Mouse (Mus musculus) testis, adult 2 months (tissue): Measurements from ENCODE around the gene Rhob. TPM values are rescaled to one million over a fixed set of nuclear protein-coding genes. Genes with fewer than 3 reads are reported as not detected.

ENCODE experiments used
- H3K27ac ChIP-seq: fragments of 200-500 bp; 2 replicates; pipeline ENCODE4 v1.5.1; 2012; ENCODE audit warnings: low read depth, low read length; ENCODE audit not compliant: control insufficient read depth, insufficient read depth
- H3K27me3 ChIP-seq: fragments of 200-500 bp; 2 replicates; pipeline ENCODE4 v1.6.1; 2012; ENCODE audit warnings: mild to moderate bottlenecking, low read length, moderate library complexity; ENCODE audit not compliant: control insufficient read depth, insufficient read depth
- H3K36me3 ChIP-seq: fragments of 200-500 bp; 2 replicates; pipeline ENCODE4 v1.6.1; 2012; ENCODE audit warnings: mild to moderate bottlenecking, low read length; ENCODE audit not compliant: control insufficient read depth, insufficient read depth
- H3K4me1 ChIP-seq: fragments of 200-500 bp; 2 replicates; pipeline ENCODE4 v1.6.1; 2012; ENCODE audit warnings: low read length; ENCODE audit not compliant: control insufficient read depth, insufficient read depth
- H3K4me3 ChIP-seq: fragments of 200-500 bp; 2 replicates; pipeline ENCODE4 v1.5.1; 2012; ENCODE audit warnings: low read depth, mild to moderate bottlenecking, low read length, moderate library complexity, mixed read lengths; ENCODE audit not compliant: control insufficient read depth
- CTCF ChIP-seq: fragments of 200-500 bp; IDR thresholded peaks from 2 replicates; pipeline ENCODE4 v1.5.1; 2012; ENCODE audit warnings: low read depth, mild to moderate bottlenecking, inconsistent platforms, low read length, moderate library complexity; ENCODE audit not compliant: control insufficient read depth, insufficient read depth, insufficient replicate concordance
- POLR2A ChIP-seq: fragments of 200-500 bp; IDR thresholded peaks from 2 replicates; pipeline ENCODE4 v1.6.1; 2012; ENCODE audit warnings: low read depth, mild to moderate bottlenecking, inconsistent platforms, low read length, moderate library complexity; ENCODE audit not compliant: control insufficient read depth
- polyA plus RNA-seq: library from polyadenylated mRNA; depleted of rRNA; stranded (reverse); fragments of >200 nt; gene quantifications from 2 replicates; pipeline ENCODE4 v1.2.3, GENCODE M21; 2012

Gene Rhob
- polyA plus RNA-seq, 1 experiment = 21.3 TPM

- Histone ChIP-seq H3K4me1 (peaks cover 6% of the 10 kb centered on the region; the same call in 1 of the 2 replicates), H3K27me3 (no peaks in the 10 kb centered on the region), H3K36me3 (no peaks in the 10 kb centered on the region), H3K27ac (no peak overlapping the region), H3K4me3 (no peak overlapping the region)
- no peak for TF ChIP-seq POLR2A
- no peak for TF ChIP-seq CTCF
Observed at GRCm38 (mm10) chr12:8535596-8535995, 35.8 kb upstream of the Rhob start.

- TF ChIP-seq POLR2A (no peak), CTCF (no peak)
- H3K27me3 ChIP-seq = no peaks in the 10 kb centered on the region
- H3K4me1 ChIP-seq = peaks cover 6% of the 10 kb centered on the region; the same call in 1 of the 2 replicates
Observed at GRCm38 (mm10) chr12:8534915-8535314, 35.1 kb upstream of the Rhob start.

DNA sequence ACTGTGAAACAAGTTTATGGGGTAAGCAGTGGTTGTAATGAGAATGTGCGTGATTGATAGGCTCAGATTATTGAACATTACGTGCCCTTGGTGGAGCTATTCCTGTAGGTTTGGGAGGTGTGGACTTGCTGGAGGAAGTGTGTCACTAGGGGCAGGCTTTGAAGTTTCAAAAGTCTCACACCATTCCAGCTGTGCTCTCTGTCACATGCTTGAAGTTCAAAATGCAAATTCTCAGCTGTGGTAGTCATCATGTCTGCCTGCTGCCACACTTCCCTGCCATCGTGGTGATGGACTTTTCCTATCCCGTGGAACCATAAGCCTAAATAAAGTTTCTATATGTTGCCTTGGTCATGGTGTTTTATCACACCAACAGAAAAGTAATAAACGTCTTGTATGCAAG is 28.0 kb upstream of the Rhob start:
- TF ChIP-seq POLR2A = no peak
- TF ChIP-seq CTCF = no peak
- Histone ChIP-seq H3K4me1 (no peaks in the 10 kb centered on the region), H3K27ac (no peak overlapping the region), H3K36me3 (no peaks in the 10 kb centered on the region), H3K27me3 (no peaks in the 10 kb centered on the region), H3K4me3 (no peak overlapping the region)

More at GRCm38 (mm10) chr12:8534915-8535314, 35.1 kb upstream of the Rhob start:
- Histone ChIP-seq H3K36me3 (no peaks in the 10 kb centered on the region), H3K27ac (no peak overlapping the region), H3K4me3 (no peak overlapping the region)

DNA sequence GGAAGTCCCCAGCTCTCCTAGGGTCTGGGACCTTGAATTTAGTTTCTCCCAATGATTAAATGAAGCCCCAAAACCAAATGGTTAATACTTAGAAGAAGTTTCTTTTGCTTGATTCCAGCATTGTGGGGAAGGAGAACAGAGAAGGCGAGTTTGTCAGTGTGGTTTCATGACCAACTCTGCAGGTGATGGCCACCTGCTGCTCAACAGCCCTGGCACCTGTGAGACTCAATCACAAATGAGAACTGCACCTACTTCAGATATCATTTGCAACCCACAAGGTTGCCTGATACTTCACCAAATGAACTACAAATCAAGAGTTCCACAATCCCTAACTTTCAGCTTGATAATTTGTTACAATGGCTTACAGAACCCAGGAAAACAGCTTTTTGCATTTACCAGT is 27.4 kb upstream of the Rhob start:
- Histone ChIP-seq H3K4me1 (no peaks in the 10 kb centered on the region), H3K36me3 (no peaks in the 10 kb centered on the region)

DNA sequence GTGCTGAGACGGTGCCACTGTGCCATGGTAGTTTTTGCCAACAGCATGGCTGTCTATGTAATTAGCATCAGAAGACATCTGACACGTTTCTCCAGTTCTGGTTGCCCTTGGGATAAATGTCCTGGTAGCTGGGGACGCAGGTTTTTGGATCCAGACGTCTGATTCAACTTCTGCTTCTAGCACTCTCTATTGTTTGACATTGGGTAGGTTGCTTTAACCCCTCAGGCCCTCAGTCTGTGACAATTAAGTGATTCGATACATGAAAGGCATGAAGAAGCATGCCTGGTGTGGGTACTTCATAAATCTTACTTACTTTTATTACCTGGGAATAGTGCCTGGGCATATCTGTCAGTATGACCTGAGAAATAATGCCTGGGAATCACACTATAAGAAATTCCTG is 24.3 kb upstream of the Rhob start:
- Histone ChIP-seq H3K4me3 (no peak overlapping the region), H3K36me3 (no peaks in the 10 kb centered on the region)

More for the DNA sequence above, 27.4 kb upstream of the Rhob start:
- H3K27me3 ChIP-seq = no peaks in the 10 kb centered on the region
- H3K4me3 ChIP-seq = no peak overlapping the region
- no peak overlapping the region for H3K27ac ChIP-seq
- TF ChIP-seq CTCF (no peak), POLR2A (no peak)

DNA sequence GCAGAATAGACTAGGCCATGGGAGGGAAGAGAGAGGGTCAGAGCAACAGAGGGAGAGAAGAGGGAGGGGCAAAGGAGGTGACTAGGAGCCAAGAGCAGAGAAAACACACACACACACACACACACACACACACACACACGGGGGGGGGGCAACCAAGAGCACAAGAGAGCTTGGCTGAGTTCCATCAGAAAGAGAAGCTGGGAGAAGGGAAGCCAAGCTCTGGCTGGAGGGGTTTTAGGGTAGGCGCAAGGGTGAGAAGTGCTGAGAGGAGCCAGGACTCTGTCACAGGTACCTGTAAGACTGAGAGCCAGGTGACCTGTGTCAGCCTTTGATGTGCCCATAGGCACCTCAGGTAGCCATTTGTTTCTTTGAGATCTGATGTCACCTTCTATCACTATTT is 22.9 kb upstream of the Rhob start:
- Histone ChIP-seq H3K27me3 (no peaks in the 10 kb centered on the region), H3K27ac (no peak overlapping the region), H3K36me3 (no peaks in the 10 kb centered on the region), H3K4me1 (0 out of 2 replicates have a peak, but pooled peaks cover 2% of the 10 kb centered on the region), H3K4me3 (no peak overlapping the region)
- TF ChIP-seq POLR2A = no peak
- TF ChIP-seq CTCF = no peak

More for the DNA sequence above, 24.3 kb upstream of the Rhob start:
- Histone ChIP-seq H3K27me3 (no peaks in the 10 kb centered on the region), H3K27ac (no peak overlapping the region), H3K4me1 (0 out of 2 replicates have a peak, but pooled peaks cover 2% of the 10 kb centered on the region)
- TF ChIP-seq POLR2A (no peak), CTCF (no peak)

- Histone ChIP-seq H3K4me1 (0 out of 2 replicates have a peak, but pooled peaks cover 2% of the 10 kb centered on the region), H3K36me3 (no peaks in the 10 kb centered on the region), H3K27me3 (no peaks in the 10 kb centered on the region), H3K4me3 (no peak overlapping the region), H3K27ac (no peak overlapping the region)
- TF ChIP-seq POLR2A = no peak
- TF ChIP-seq CTCF = no peak
Observed at GRCm38 (mm10) chr12:8521375-8522047, 21.7 kb upstream of the Rhob start.
